Mouse (Mus musculus): ENCODE measurements around the gene Plcg1. TPM values are rescaled to one million over a fixed set of nuclear protein-coding genes. Genes with fewer than 3 reads are reported as not detected.

Gene Plcg1
- polyA plus RNA-seq (2012; rRNA removed), result 32.6 and 44.9 TPM in 2 replicates

DNA sequence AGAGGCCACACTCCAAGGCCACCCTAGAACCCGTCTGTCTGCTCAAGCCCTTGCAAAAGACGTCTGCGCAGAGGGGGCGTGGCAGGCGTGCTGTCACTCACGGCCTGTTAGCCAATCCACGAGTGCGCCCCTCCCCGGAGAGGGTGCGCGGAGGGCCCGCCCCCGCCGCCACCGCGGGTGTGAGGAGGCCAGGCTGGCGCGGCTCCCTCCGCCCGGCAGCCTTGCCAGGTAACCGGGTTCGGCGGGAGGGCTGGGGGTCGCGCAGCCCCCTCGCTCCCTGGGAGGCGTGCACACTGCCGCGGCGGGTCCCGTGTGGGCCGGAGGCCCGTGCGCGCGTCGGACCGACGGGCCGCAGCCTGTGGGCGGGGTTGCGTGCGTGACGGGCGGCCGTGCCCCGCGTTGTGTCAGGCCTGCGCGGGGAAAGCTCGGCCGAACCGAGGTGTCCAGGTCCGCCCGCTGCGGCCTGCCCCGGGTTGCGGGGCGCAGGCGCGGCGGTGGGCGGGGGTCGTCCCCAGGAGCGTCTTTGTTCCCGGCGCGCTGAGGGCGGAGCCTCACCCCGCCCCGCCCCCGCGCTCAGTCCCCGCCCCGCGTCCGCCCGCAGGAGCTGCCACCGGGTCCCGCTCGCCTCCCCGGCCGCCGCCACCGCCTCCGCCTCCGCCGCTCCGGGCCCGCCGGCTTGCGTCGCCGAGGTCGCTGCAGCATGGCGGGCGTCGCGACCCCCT is at the start of gene Plcg1:
Gene Plcg1 (plus strand): TSS at position 184 of the 722 bp plus-strand sequence.

Other genes with a start within 250 kb of the Plcg1 start
- 9.3 and 13.5 TPM in 2 replicates for gene Top1, start 85.4 kb upstream of the Plcg1 start, polyA plus RNA-seq (2012; rRNA removed)
- 4.1 and 4.6 TPM in 2 replicates for gene Zhx3, start 141.7 kb downstream of the Plcg1 start, polyA plus RNA-seq (2012; rRNA removed)
- 23.5 and 24.5 TPM in 2 replicates for gene Lpin3, start 149.4 kb downstream of the Plcg1 start, polyA plus RNA-seq (2012; rRNA removed)
- gene Emilin3, start 181.0 kb downstream of the Plcg1 start, polyA plus RNA-seq (2012; rRNA removed), result 0.62 and 0.90 TPM in 2 replicates